Mouse (Mus musculus) myocyte (in vitro differentiated cells): ENCODE data around the gene Med14.

Experiments used
- CEBPB ChIP-seq: IDR thresholded peaks from 2 replicates; pipeline ENCODE4 v1.6.1; 2011; ENCODE audit warnings: mild to moderate bottlenecking, moderate library complexity; ENCODE audit not compliant: poor library complexity, insufficient read depth, severe bottlenecking
- E2F4 ChIP-seq: IDR thresholded peaks from one replicate; pipeline ENCODE4 v1.6.1; 2011; ENCODE audit warnings: mild to moderate bottlenecking, control low read depth, moderate library complexity; ENCODE audit not compliant: insufficient read depth
- MAX ChIP-seq: IDR thresholded peaks from one replicate; pipeline ENCODE4 v1.6.1; 2011; ENCODE audit warnings: low read depth, mild to moderate bottlenecking, control low read depth
- MYOD1 ChIP-seq, 3 experiments: IDR thresholded peaks; one replicate each; pipeline ENCODE4 v1.6.1; 2011; ENCODE audit warnings: control low read depth in 2 of 3, low read depth in 2 of 3, mild to moderate bottlenecking in 2 of 3, moderate library complexity in 1 of 3; ENCODE audit not compliant: insufficient read length in 2 of 3, control insufficient read depth in 1 of 3
- POLR2A ChIP-seq: IDR thresholded peaks from one replicate; pipeline ENCODE4 v1.6.1; 2011; ENCODE audit warnings: low read depth, mild to moderate bottlenecking, control low read depth, moderate library complexity; ENCODE audit not compliant: insufficient read length
- POLR2AphosphoS2 ChIP-seq: IDR thresholded peaks from one replicate; pipeline ENCODE4 v1.6.1; 2011; ENCODE audit warnings: low read depth, control low read depth; ENCODE audit not compliant: insufficient read length
- REST ChIP-seq: IDR thresholded peaks from one replicate; pipeline ENCODE4 v1.6.1; 2011; ENCODE audit warnings: mild to moderate bottlenecking, control low read depth, moderate library complexity; ENCODE audit not compliant: insufficient read depth, insufficient read length
- TCF12 ChIP-seq: IDR thresholded peaks from one replicate; pipeline ENCODE4 v1.6.1; 2011; ENCODE audit warnings: mild to moderate bottlenecking, control low read depth; ENCODE audit not compliant: poor library complexity, insufficient read depth, severe bottlenecking
- TCF3 ChIP-seq: IDR thresholded peaks from one replicate; pipeline ENCODE4 v1.6.1; 2011; ENCODE audit warnings: low read depth, control low read depth; ENCODE audit not compliant: insufficient read length
- USF1 ChIP-seq: IDR thresholded peaks from one replicate; pipeline ENCODE4 v1.6.1; 2011; ENCODE audit warnings: low read depth, mild to moderate bottlenecking, control low read depth, moderate library complexity

GRCm38 (mm10) chrX:12673054-12673775, 88.7 kb downstream of the Med14 start, which contains the start of gene 1810030O07Rik:
- TF ChIP-seq TCF12 (no peak), REST (no peak), MYOD1 (IDR thresholded peaks at IDR 0.05; ENCODE audit: control insufficient read depth in 1 of 3, insufficient read length in 2 of 3, low read depth in 2 of 3) (no peak), E2F4 (no peak), POLR2A (peak; percentile 79), MAX (no peak), USF1 (no peak), CEBPB (no peak), POLR2AphosphoS2 (peak; percentile 96), TCF3 (no peak)
